Mouse (Mus musculus) embryonic facial prominence, embryonic 12.5 days (tissue): Measurements from ENCODE around the gene Med20. TPM values are rescaled to one million over a fixed set of nuclear protein-coding genes. Genes with fewer than 3 reads are reported as not detected.
"Not testable (repeated sequence)": the region's sequence is repeated elsewhere in the genome, so short reads cannot be mapped to it uniquely, and the experiment has no call there.

Source experiments
- ATAC-seq: fragments of 200-750 bp; cut with Nextera tagmentation; 2 replicates; pipeline ENCODE4 v1.8.0; 2017; ENCODE audit not compliant: insufficient number of reproducible peaks, insufficient read depth, low FRiP score, low TSS enrichment
- H3K27ac ChIP-seq: fragments of 300-500 bp; sonication (generic); 2 replicates; pipeline ENCODE4 v1.5.1; 2016; ENCODE audit warnings: mild to moderate bottlenecking
- H3K27me3 ChIP-seq: fragments of 300-500 bp; sonication (generic); 2 replicates; pipeline ENCODE4 v1.6.1; 2016; ENCODE audit warnings: mild to moderate bottlenecking, moderate library complexity
- H3K36me3 ChIP-seq: fragments of 300-500 bp; sonication (generic); 2 replicates; pipeline ENCODE4 v1.6.1; 2016; ENCODE audit warnings: mild to moderate bottlenecking
- H3K4me1 ChIP-seq: fragments of 300-500 bp; sonication (generic); 2 replicates; pipeline ENCODE4 v1.6.1; 2016
- H3K4me2 ChIP-seq: fragments of 300-500 bp; sonication (generic); replicated peaks from 2 replicates; pipeline ENCODE4 v1.6.1; 2016; ENCODE audit warnings: mild to moderate bottlenecking, moderate library complexity
- H3K4me3 ChIP-seq: fragments of 300-500 bp; sonication (generic); 2 replicates; pipeline ENCODE4 v1.5.1; 2016; ENCODE audit warnings: mild to moderate bottlenecking
- H3K9ac ChIP-seq: fragments of 300-500 bp; sonication (generic); 2 replicates; pipeline ENCODE4 v1.6.1; 2016; ENCODE audit warnings: mild to moderate bottlenecking, moderate library complexity
- H3K9me3 ChIP-seq: fragments of 300-500 bp; sonication (generic); 2 replicates; pipeline ENCODE4 v1.6.1; 2016; ENCODE audit warnings: mild to moderate bottlenecking, moderate library complexity
- WGBS: fragments of 180-500 bp; shearing (Covaris S2); methylation state at CpG from one replicate; pipeline ENCODE4 v1.1.7; 2016; 5-methylcytosine and 5-hydroxymethylcytosine counted together
- polyA plus RNA-seq: library from polyadenylated mRNA; unstranded; fragments of >200 nt; fragmentation: Nextera tagmentation; extraction: Ambion mirVana; gene quantifications from 2 replicates; pipeline ENCODE4 v1.2.1, GENCODE M21; 2016

Gene Med20
- polyA plus RNA-seq, 1 experiment from 2014 or later, result 47.2 TPM

- Histone ChIP-seq H3K36me3 (peaks cover 51% of the 10 kb centered on the region), H3K9me3 (no peaks in the 10 kb centered on the region), H3K9ac (peak overlapping the region; percentile 88; the same call in 1 of the 2 replicates), H3K4me1 (peaks cover 28% of the 10 kb centered on the region), H3K27me3 (no peaks in the 10 kb centered on the region), H3K4me3 (no peak overlapping the region), H3K4me2 (peak overlapping the region; percentile 80; the same call in 1 of the 2 replicates), H3K27ac (peak overlapping the region; percentile 98)
- 24% methylated on average over 10 of the region's 10 CpGs for WGBS
- ATAC-seq, result no peak
Observed at GRCm38 (mm10) chr17:47597838-47598579, 13.4 kb upstream of the Med20 start.

- H3K4me3 ChIP-seq, H3K9me3 ChIP-seq, H3K27me3 ChIP-seq, H3K27ac ChIP-seq, H3K4me2 ChIP-seq, H3K9ac ChIP-seq, ATAC-seq: not testable (repeated sequence)
- Histone ChIP-seq H3K36me3 (peaks cover 53% of the 10 kb centered on the region), H3K4me1 (peaks cover 27% of the 10 kb centered on the region)
- 80% methylated on average over 10 of the region's 10 CpGs for WGBS
Observed at GRCm38 (mm10) chr17:47598580-47599304, 12.6 kb upstream of the Med20 start.

- H3K36me3 ChIP-seq, result peaks cover 63% of the 10 kb centered on the region
- H3K4me3 ChIP-seq, result no peak overlapping the region
- ATAC-seq, result no peak
- WGBS, result 74% methylated on average over 11 of the region's 11 CpGs
- H3K27me3 ChIP-seq, result no peaks in the 10 kb centered on the region
- H3K9ac ChIP-seq, result no peak overlapping the region
- no peak overlapping the region for H3K4me2 ChIP-seq
- peaks cover 27% of the 10 kb centered on the region for H3K4me1 ChIP-seq
- H3K9me3 ChIP-seq, result no peaks in the 10 kb centered on the region
- H3K27ac ChIP-seq, result 0 out of 2 replicates have a peak overlapping the region, but pooled peaks have one; percentile 36
Observed at GRCm38 (mm10) chr17:47599511-47600297, 11.7 kb upstream of the Med20 start.

GRCm38 (mm10) chr17:47600601-47601388 lies 10.6 kb upstream of the Med20 start:
- no peak overlapping the region for H3K4me3 ChIP-seq
- ATAC-seq, result no peak
- peaks cover 20% of the 10 kb centered on the region for H3K4me1 ChIP-seq
- no peaks in the 10 kb centered on the region for H3K27me3 ChIP-seq
- no peaks in the 10 kb centered on the region for H3K9me3 ChIP-seq
- H3K27ac ChIP-seq, result peak overlapping the region; percentile 17; the same call in 1 of the 2 replicates
- H3K36me3 ChIP-seq, result peaks cover 74% of the 10 kb centered on the region
- H3K4me2 ChIP-seq, result no peak overlapping the region
- WGBS, result 86% methylated on average over 13 of the region's 13 CpGs
- H3K9ac ChIP-seq, result no peak overlapping the region

GRCm38 (mm10) chr17:47601389-47601755 lies 10.0 kb upstream of the Med20 start:
- no peak overlapping the region for H3K4me3 ChIP-seq
- H3K4me2 ChIP-seq, result no peak overlapping the region
- 0 out of 2 replicates have a peak overlapping the region, but pooled peaks have one; percentile 1 for H3K27ac ChIP-seq
- H3K9me3 ChIP-seq, result no peaks in the 10 kb centered on the region
- WGBS, result 96% methylated on average over 10 of the region's 10 CpGs
- no peak for ATAC-seq
- peaks cover 17% of the 10 kb centered on the region for H3K4me1 ChIP-seq
- H3K27me3 ChIP-seq, result no peaks in the 10 kb centered on the region
- peaks cover 79% of the 10 kb centered on the region for H3K36me3 ChIP-seq
- no peak overlapping the region for H3K9ac ChIP-seq

GRCm38 (mm10) chr17:47602289-47602688 lies 9.1 kb upstream of the Med20 start:
- no peaks in the 10 kb centered on the region for H3K27me3 ChIP-seq
- no peak for ATAC-seq
- H3K36me3 ChIP-seq, result peaks cover 84% of the 10 kb centered on the region
- H3K4me2 ChIP-seq, result no peak overlapping the region
- no peak overlapping the region for H3K9ac ChIP-seq
- no peak overlapping the region for H3K4me3 ChIP-seq
- WGBS, result 95% methylated on average over 11 of the region's 11 CpGs
- H3K27ac ChIP-seq, result 0 out of 2 replicates have a peak overlapping the region, but pooled peaks have one; percentile 1
- peaks cover 7% of the 10 kb centered on the region for H3K4me1 ChIP-seq
- no peaks in the 10 kb centered on the region for H3K9me3 ChIP-seq

- Histone ChIP-seq H3K27me3 (no peaks in the 10 kb centered on the region), H3K4me2 (no peak overlapping the region), H3K9me3 (no peaks in the 10 kb centered on the region), H3K9ac (no peak overlapping the region), H3K36me3 (peaks cover 58% of the 10 kb centered on the region), H3K4me1 (peaks cover 11% of the 10 kb centered on the region), H3K27ac (no peak overlapping the region), H3K4me3 (no peak overlapping the region)
- no peak for ATAC-seq
- 76% methylated on average over 5 of the region's 5 CpGs for WGBS
Observed at GRCm38 (mm10) chr17:47606220-47606619, 5.2 kb upstream of the Med20 start.

- Histone ChIP-seq H3K4me2 (no peak overlapping the region), H3K27ac (no peak overlapping the region), H3K4me1 (peaks cover 21% of the 10 kb centered on the region), H3K27me3 (no peaks in the 10 kb centered on the region), H3K9ac (no peak overlapping the region), H3K4me3 (no peak overlapping the region), H3K9me3 (no peaks in the 10 kb centered on the region), H3K36me3 (peaks cover 41% of the 10 kb centered on the region)
- no peak for ATAC-seq
- WGBS, result 94% methylated on average over 4 of the region's 4 CpGs
Observed at GRCm38 (mm10) chr17:47609182-47609581, 2.2 kb upstream of the Med20 start.

GRCm38 (mm10) chr17:47611661-47611982 lies 240 bp downstream of the Med20 start:
- no peaks in the 10 kb centered on the region for H3K27me3 ChIP-seq
- peak overlapping the region; percentile 78 for H3K4me3 ChIP-seq
- no peak overlapping the region for H3K27ac ChIP-seq
- peak overlapping the region; percentile 74 for H3K9ac ChIP-seq
- peak overlapping the region; percentile 65 for H3K4me2 ChIP-seq
- no peaks in the 10 kb centered on the region for H3K9me3 ChIP-seq
- no peak for ATAC-seq
- WGBS, result under 1% methylated on average over 13 of the region's 13 CpGs
- H3K4me1 ChIP-seq, result peaks cover 21% of the 10 kb centered on the region
- H3K36me3 ChIP-seq, result peaks cover 36% of the 10 kb centered on the region

GRCm38 (mm10) chr17:47614018-47614417 lies 2.6 kb downstream of the Med20 start:
- Histone ChIP-seq H3K27ac (no peak overlapping the region), H3K4me3 (no peak overlapping the region), H3K36me3 (peaks cover 44% of the 10 kb centered on the region), H3K27me3 (no peaks in the 10 kb centered on the region), H3K4me1 (peaks cover 21% of the 10 kb centered on the region), H3K4me2 (no peak overlapping the region), H3K9me3 (no peaks in the 10 kb centered on the region), H3K9ac (no peak overlapping the region)
- ATAC-seq, result no peak
- WGBS, result 84% methylated on average over 1 of the region's 1 CpGs

- WGBS, result 95% methylated on average over 8 of the region's 8 CpGs
- H3K27me3 ChIP-seq, result no peaks in the 10 kb centered on the region
- ATAC-seq, result no peak
- peaks cover 10% of the 10 kb centered on the region for H3K4me1 ChIP-seq
- no peak overlapping the region for H3K4me2 ChIP-seq
- no peak overlapping the region for H3K4me3 ChIP-seq
- H3K9ac ChIP-seq, result no peak overlapping the region
- no peaks in the 10 kb centered on the region for H3K9me3 ChIP-seq
- no peak overlapping the region for H3K27ac ChIP-seq
- peaks cover 58% of the 10 kb centered on the region for H3K36me3 ChIP-seq
Observed at GRCm38 (mm10) chr17:47616119-47616518, 4.7 kb downstream of the Med20 start.
